Mouse (Mus musculus): ENCODE data around the gene Slc7a8.

DNA sequence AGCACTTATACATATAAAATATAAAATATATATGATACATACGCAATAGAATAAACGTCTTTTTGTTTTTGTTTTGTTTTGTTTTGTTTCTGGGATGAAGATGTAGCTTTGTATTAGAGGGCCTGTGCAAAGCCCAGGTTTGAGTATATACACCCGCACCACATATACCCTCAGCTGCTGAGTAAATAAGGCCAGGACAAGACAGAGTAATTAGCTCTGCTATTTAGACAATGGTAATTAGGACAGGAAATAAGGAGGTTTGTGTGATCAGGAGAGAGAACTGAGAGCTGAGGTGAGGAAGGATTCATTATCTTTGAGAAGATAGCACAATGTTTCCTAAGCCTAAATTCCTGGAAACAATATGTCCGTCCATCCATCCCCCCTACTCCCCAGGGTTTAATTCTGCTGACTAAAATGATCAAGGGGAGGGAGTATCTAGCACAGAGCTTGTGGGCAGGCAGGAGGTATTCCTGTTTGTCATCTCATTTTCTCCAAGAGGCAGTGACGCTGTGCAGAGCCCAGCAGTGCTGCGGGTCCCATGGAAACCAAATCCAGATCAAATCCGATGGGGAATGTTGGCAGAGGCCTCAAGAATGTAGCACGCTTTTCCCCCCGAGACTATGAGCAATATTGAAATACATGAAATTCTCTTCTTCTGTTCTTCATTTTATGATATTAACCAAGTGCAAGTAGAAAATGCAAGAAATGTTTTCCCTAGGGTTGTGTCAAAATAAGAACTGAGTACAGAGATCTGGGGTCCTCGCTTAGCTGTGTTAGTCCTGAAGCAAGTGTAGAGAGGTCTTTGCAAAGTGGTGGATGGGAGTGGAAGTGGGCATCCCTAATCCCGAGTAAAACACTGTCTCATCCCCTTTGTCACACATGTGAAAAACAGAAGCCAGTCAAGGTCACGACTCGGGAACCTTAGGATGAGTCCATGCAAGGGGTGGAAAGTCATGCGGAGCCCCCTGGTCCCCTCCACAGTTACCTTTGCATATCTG, 44.9 kb downstream of the Slc7a8 start:
- TF ChIP-seq CTCF (IDR thresholded peaks at IDR 0.05; ENCODE audit: control insufficient read depth, insufficient read depth, low read length) (no peak), POLR2A (IDR thresholded peaks at IDR 0.05; ENCODE audit: borderline replicate concordance, control insufficient read depth, low read depth, low read length) (no peak)

Measured in bone marrow, adult 2 months (tissue).